Mouse (Mus musculus): ENCODE data around the gene Cdc123.
"Not testable (repeated sequence)": the region's sequence is repeated elsewhere in the genome, so short reads cannot be mapped to it uniquely, and the experiment has no call there.

Cdc123 gene

DNA sequence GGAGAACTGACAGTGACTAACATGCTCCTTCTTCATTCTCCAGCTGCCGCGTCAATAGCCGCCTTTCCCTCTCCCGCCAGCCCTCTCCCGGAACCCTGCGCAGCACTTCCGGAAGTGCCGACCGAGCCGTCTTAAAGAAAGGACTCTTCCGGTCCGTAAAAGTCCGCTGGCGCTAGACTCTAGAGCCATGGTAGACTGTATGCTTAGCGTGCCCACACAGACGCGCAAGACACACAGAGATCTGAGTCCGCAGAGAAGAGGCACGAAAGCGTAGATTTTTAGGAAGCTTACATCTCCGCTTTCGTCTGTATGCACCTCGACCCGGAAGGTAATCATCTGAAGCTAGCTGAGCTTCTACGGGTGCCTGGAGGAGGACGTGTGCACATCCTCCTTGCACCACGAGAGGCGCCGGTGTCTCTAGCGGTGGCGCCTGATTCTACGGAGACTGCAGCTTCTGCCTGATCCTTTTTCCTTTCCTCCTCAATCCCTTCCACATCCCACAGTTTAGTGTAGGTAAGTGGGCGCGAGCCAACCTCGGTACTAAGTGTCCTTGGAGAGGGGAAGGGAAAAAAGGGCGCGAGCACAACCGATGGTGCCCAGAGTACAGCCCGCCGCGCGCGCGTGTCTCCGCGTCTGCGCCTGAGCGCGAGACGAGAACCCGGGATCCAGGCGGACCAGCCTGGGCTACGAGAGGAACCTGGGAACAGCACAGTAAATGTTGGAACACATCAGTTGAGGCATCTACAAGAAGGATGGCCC is at the start of gene Cdc123, which contains the start of gene Nudt5:
Cdc123 (minus strand) TSS at position 292 of the 759 bp plus-strand sequence.
Nudt5 (plus strand) TSS at position 147 of the 759 bp plus-strand sequence.
- peak; percentile 87 to 92 for DNase-seq (ENCODE audit: low spot score in 2 of 2)

DNA sequence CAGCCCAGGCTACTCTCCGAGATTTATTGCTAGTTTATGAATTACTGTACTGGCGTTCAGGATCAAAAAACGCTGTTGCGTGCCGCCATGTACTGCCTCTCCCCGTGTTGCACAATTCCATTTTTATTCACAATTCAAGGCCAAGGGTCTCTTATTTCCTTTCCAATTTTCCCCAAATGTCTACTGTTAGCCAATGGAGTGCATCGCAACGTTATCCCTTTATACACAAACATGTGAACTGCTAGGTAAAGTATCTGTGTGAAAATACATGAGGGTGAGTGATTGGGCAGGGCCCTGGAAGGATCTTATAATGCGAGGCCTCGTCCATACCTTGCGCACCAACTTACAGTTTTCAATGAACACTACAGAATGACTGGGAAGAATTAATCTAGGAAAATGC is 49.3 kb upstream of the Cdc123 start:
- DNase-seq (ENCODE audit: low spot score in 2 of 2) = no peak

DNA sequence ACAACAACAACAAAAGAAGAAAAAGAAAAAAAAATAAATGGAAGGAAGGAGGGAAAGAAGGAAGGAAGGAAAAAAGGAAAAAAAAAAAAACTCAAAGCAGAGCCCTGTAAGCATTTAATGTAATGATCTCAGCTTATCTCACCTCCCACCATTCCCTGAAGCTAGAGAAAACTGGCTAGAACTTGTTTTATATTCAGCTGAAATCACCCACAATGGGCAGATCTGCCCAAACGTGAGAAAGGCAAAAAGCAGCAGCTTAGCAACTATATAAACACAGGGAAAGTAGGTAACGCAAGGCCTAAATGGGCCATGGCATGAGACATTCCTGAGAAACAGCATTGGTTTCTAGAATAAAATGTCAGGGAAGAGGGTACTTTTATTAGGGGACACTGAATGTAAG is 44.4 kb upstream of the Cdc123 start:
- DNase-seq (ENCODE audit: low spot score in 2 of 2) = no peak

DNA sequence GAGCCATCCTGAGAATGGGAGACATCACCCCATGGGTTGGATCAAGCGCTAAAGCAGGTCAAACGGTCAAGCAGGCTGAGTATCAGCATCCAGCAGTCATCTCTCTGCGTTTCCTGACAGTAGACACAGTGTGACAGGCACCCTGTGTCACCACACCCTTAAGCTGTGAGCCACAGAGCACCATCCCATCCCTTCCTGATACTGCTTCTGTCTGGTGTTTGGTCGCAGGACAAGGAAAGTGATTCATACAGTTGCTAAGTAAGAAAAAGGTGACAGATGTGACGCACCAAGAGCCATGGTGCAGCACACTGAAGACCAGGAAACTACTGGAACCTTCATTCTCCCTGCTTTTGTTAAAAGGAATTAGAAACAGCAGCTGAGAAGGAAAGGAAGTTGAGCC is 43.9 kb upstream of the Cdc123 start:
- no peak for DNase-seq (ENCODE audit: low spot score in 2 of 2)

DNA sequence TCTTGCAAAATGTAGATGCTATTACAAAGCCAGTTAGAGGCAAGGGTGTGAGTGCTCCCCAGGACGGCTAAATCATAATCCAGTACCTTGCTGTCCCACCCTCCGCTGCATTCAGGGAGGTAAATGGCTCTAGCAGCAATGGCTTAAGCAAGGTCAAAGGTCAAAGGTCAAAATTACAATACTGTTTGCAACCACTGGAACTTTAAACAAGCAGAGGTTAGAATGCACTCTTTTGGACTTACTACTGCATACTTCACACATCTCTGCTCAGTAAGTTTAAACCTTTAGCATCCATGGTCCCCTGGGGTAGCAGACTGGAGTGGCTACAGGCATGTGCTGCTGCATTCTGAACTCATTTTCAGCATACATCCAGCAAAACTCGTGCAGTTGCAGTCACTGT is 32.5 kb upstream of the Cdc123 start:
- DNase-seq (ENCODE audit: low spot score in 2 of 2) = no peak

DNA sequence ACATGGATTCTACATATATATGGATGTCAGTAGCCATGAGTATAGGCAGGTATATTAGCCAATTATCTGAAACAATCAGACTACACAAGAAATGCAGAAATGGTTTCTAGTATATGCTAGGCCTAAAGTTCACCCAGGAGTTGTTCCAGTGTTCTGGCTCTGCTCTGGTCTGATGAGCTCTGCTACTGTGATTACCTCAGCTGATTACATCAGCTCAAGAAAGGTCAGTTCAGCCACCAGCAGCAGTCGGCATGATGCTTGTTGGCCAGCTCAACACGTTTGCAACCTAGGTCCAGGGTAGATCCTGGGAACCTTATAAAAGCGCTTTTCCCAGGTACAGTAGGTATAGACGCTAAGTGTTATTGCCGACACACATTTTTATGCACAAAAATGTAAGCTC is 24.8 kb upstream of the Cdc123 start:
- DNase-seq (ENCODE audit: low spot score in 2 of 2) = no peak

DNA sequence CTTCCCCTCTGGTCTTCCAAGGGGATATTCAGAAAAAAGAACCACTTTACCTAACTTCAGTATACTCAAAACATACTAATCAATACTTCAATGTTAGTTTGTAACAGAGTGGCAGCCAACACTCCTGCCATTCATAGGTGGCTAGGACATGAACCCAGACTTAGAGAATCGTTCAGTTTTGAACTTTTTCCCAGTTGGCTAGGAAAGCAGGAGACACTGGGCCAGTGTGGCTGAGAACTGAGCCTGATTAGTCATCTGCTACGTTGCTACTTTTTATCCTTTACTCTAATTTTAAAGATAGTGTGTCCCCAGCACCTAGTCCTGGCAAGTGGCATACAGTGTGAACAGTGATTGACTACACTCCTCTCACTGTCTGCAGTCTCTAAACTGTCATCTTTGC is 22.7 kb upstream of the Cdc123 start:
- DNase-seq (ENCODE audit: low spot score in 2 of 2) = no peak

DNA sequence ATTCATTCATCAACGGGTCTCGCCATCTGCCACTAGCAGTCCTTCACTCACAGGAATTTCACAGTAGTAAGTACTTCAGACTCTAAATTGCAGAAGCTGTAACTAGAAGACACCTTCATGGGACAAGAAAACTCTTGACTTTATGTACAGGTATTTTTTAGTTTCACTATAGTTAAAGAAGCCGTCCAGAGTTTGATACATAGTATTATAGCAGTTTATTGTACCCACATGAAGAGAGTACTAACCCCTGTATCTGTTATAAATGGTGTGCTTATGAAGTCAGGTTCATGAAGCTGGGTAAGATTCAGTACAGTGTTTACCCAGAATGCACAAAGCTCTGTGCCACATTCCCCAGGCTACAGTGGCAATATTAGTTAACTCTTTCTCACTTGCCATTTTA is 17.9 kb upstream of the Cdc123 start, which contains the start of gene Gm13199:
Gm13199 (minus strand) TSS at position 101 of the 400 bp plus-strand sequence.
- no peak for DNase-seq (ENCODE audit: low spot score in 2 of 2)

DNA sequence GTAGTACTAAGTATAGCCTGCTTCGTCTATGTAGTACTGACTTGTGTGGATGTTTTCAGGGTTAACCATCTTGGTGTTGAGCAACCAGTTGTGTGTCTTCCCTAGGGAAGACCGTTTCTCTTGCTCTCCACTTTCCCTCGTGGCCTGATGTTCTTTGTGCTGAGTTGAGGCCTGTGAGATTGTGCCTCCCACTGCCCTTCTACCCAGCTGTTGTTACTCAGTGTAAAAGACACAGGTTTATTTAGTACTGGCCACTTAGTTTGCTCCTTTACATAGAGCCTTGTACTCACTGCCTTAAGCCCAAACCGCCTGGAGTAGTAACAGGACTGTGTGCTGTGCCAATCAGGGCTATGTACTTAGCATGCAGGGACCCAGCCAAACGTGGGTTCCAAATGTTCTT is 6.9 kb upstream of the Cdc123 start:
- no peak for DNase-seq (ENCODE audit: low spot score in 2 of 2)

DNA sequence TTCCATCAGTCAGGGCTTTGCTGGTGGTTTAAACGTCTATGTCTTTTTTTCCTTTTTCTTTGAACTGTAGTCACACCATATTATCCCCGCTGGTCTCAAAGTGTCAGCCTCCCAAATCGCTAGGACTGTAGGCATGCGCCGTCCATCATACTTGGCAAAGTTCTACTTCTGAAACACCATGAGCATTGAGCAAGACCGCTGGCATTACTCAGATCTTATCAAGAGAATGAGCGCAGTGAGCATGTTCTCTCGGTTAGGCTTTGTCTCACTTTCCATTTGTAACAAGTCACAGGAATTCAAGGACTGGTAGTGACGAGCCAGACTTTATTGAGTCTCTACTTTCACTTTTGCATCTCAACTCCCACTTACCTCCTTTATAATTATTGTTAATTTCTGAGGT is 6.2 kb upstream of the Cdc123 start:
- DNase-seq (ENCODE audit: low spot score in 2 of 2) = no peak

DNA sequence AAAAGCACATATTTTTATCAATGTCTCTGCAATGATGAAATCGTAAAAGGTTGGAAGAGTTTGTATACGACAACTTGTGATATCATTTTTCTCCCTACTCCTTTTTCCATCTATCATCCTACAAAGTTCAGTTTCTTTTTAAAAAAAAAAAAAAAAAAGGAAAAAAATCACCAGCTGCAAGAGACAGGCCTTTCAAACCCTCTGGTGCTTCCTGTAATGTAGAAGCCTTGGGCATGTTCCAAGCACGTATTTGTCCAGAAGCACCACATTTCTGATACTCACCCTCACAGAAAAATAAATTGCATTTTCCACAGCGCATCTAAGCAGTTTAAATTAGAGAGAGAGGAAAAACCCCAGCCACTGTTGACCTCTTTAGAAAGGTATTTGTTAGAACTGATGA is 862 bp upstream of the Cdc123 start:
- DNase-seq (ENCODE audit: low spot score in 2 of 2) = no peak

DNA sequence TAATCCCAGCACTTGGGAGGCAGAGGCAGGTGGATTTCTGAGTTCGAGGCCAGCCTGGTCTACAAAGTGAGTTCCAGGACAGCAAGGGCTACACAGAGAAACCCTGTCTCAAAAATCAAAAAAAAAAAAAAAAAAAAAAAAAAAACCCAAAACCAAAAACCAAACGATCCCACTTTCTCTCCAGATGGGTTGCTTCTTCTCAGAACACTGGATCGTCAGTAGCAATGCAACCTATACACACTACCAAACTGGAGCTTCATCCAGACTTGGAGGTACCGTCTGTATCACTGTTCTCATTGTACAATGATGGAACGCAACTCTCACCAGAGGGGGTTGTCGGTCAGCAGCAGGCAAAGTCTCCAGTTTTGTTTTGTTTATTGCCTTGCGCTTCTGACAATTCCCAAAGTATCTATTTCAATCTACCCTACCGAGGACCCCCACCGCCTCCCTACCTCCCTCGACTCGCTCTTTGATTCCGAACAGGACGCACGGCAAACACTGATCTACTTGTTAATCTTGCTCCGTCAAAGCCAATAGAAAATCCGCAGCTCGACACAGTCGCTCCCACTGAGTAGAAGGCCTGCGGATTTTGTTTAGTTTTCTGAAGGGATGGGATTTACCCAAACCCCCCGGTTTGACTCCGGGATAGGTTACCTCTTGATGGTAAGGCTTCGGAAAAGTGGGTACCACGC is 637 bp downstream of the Cdc123 start:
- no peak for DNase-seq (ENCODE audit: low spot score in 2 of 2)

DNA sequence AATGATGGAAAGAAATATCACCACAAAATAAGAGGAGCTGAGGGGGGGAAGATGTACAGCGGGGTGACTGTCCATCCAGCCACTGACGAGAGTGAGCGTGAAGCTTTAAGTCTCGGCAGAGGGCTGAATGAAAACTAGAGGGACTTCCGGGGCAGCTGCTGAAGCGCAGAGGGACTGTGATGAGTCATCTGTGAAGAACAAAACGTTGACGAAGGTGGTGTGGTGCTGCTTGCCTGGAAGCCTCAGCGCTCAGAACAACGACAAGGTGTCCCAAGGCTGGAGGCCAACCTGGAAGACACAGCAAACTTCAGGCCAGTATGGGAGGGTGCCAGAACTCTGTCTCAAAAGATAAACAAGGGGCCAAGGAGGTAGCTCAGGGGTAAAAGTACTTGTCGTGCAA is 4.1 kb downstream of the Cdc123 start:
- no peak for DNase-seq (ENCODE audit: low spot score in 2 of 2)

DNA sequence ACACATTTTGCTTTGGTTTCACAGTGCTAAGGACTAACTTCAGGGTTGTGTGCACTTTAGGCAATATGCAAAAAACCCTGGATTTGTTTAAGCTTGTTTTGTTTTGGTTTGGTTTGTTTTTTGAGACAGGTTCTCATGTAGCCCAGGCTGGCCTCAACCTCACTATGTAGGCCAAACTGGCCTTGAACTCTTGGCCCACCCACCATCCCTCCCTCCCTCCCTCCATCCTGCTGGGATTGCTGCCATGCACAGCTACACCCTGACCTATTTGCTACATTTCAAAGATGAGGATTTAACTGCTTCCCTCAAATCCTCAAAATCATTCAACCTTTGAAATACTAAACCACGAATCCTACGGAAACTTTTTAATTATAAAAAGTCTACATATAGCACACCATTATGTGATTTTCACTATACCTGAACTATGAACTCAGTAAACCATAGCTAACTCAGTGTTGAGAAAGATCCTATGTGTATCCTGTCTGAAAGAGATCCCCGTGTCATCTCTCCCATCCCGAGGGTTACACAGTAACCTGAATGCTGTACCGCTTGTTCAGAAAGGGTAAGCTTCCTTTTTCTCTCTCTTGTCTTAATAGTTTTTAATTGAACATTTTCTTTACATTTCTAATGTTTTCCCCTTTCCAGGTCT is 19.6 kb downstream of the Cdc123 start:
- DNase-seq (ENCODE audit: low spot score in 2 of 2) = no peak

DNA sequence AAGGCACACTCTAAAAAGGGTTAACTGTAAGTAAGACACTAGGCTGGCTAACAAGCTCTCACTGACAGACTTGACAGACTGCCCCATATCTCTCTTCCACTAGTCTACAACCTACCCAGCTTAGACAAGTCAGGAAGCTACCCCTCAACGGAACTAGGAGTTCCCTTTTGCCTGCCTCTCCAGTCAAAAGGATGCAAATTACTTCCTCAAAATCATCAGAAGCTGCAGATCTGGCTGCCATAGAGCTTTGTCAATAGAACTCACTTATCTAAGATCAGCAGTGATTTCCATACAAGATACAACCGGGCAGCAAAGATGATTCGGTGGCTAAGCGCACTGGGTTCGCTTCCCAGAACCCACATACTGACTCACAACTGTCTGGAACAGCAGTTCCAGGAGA is 20.3 kb downstream of the Cdc123 start:
- DNase-seq (ENCODE audit: low spot score in 2 of 2) = no peak

DNA sequence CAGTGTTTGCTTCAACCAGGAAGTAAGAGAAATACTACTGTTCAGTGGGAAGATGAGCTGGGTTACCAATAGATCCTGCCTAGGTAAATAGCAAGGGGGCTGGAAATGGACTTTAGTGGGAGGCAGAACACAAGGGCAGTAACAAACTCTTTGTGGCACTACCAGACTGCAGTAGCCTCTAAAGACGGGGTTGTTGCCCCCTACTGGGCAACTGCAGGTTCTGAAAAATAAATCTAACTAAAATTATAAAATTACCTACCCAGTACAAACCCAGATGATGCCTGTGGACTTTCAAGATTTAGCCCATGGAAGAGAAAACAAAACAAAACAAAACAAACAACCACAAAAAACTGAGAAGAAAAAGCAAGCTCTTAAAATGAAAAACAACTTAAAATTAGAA is 20.8 kb downstream of the Cdc123 start:
- no peak for DNase-seq (ENCODE audit: low spot score in 2 of 2)

DNA sequence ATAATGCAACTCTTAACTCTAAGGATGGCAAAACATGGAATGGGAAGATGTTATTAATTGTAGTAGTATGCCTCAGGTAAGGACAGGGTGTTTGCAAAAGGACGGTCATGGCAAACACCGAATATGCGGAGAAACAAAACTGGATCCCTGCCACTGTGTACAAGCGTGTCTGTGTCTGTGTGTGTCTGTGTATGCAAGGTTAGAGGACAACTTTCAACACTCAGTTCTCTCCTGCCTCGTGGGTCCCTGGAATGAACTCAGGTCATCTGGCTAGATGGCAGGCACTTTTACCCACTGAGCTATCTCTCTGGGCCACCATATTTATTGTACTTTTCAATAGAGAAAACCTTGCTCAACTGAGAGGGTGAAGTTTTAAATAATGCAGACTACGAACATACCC is 22.5 kb downstream of the Cdc123 start:
- no peak for DNase-seq (ENCODE audit: low spot score in 2 of 2)

DNA sequence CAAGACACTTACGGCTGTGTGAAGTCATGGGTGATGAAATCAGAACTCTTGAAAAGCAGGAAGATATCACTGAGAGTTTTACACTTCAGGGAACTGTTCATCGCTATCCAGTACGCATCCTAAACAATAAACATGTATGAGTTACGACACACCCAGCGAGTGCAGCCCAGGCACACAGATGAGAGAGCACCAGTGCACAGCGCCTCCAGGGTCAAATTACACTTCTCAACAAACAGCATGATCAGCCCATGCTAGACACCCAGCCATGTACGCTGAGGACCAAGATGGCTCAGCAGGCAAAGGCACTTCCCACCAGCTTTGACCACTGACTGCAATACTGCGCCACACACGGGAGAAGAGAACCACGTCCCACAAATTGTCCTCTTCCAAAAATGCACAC is 23.7 kb downstream of the Cdc123 start:
- no peak for DNase-seq (ENCODE audit: low spot score in 2 of 2)

DNA sequence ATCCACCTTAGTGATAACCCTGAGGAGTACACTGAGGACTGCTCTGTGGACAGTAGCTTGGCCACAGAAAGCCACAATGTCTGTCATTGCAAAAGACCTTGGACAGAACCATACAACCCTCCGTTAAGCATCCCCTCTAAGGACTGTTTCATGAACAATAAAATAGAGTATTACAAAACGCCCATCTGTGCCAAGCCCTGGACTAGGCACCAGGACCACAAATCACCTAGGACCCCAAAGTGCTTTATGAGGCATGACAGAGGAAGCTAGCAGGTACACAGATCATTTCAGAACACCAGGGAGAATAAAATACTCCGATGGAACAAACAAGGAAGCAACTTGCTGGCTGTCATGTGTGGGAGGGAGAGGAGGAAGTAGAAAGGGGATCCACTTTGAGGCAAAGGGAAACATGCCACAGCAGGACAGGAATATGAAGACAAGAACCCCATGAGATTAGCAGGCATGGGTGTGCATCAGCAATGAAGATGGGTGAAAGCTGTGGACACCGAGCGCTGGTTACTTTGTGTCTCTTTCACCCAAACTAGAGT is 33.7 kb downstream of the Cdc123 start:
- DNase-seq (ENCODE audit: low spot score in 2 of 2) = peak in 1 of 2 experiments; percentile 17

DNA sequence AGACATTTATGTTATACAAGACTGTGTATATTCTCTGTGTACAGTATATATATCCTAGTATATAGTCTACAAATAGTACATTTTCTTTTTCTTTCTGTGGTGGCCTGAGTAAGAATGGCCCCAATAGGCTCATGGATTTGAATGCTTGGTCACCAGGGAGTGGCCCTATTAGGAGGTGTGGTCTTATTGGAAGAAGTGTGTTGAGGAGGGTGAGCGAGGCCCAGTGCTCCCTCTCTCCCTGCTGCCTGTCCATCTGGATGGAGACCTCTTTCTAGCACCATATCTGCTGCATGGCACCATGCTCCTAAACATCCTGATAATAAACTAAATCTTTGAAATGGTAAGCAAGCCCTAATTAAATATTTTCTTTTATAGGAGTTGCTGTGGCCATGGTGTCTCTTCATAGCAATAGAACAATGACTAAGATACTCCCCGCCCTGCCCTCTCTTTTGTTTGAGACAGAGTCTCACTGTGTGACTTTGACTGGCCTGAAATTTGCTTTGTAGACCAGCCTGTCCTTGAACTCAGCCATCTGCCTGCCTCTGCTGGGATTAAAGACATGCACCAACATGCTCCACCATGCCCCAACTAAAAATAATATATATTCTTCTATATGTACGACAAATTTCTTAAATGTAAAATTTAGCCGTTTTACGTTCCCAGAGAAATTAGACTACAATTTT is 34.8 kb downstream of the Cdc123 start:
- DNase-seq (ENCODE audit: low spot score in 2 of 2) = no peak

DNA sequence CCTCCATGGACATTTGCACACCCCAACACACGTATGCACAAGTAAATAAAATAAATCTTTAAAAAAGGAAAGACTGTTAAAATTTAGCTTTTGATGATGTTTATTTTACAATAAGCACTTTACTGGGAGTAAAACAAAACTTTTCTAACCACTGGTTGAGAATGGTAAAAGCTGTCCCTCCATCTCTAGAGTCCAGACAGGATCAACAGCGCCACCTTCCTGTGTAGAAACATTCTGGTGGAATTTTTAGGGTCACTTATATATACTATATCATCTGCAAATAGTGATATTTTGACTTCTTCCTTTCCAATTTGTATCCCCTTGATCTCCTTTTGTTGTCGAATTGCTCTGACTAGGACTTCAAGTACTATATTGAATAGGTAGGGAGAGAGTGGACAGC is 38.8 kb downstream of the Cdc123 start:
- DNase-seq (ENCODE audit: low spot score in 2 of 2) = not testable (repeated sequence)

DNA sequence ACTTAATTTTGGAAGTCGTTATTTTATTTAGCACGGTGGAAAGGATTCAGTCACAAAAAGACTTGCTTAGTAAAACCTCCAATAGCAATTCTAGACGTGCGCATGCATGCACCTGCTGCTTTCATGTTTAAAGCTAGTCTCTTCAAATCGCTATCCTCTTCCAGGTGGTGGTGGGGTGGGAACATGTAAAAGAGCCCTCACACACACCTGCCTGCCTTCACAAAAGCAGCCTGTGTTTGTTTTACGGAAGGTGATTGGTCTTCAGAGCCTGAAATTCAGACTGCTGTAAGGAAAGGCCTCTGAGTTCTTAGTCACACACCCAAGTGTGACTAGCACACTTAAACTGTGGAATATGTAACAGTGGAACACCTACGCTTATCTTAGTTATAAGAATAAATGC is 39.7 kb downstream of the Cdc123 start:
- DNase-seq (ENCODE audit: low spot score in 2 of 2) = no peak
